Mouse (Mus musculus) cortical plate, adult 2 months (tissue): ENCODE data around the gene Tspan18. TPM values are rescaled to one million over a fixed set of nuclear protein-coding genes. Genes with fewer than 3 reads are reported as not detected.

Experiments used
- H3K27ac ChIP-seq: fragments of 200-500 bp; 2 replicates; pipeline ENCODE4 v1.5.1; 2012; ENCODE audit warnings: low read length, control low read depth, inconsistent platforms; ENCODE audit not compliant: insufficient read depth
- H3K4me1 ChIP-seq: fragments of 200-500 bp; 2 replicates; pipeline ENCODE4 v1.6.1; 2011; ENCODE audit warnings: low read length; ENCODE audit not compliant: control insufficient read depth, insufficient read depth
- H3K4me3 ChIP-seq: fragments of 200-500 bp; 2 replicates; pipeline ENCODE4 v1.5.1; 2011; ENCODE audit warnings: mild to moderate bottlenecking, low read length, control low read depth; ENCODE audit not compliant: insufficient read depth
- CTCF ChIP-seq: fragments of 200-500 bp; IDR thresholded peaks from 2 replicates; pipeline ENCODE4 v1.5.1; 2011; ENCODE audit warnings: mild to moderate bottlenecking, control low read depth, low read length; ENCODE audit not compliant: insufficient read depth; ENCODE audit errors: extremely low read depth
- POLR2A ChIP-seq: fragments of 200-500 bp; IDR thresholded peaks from 2 replicates; pipeline ENCODE4 v1.6.1; 2011; ENCODE audit warnings: mild to moderate bottlenecking, low read length, control low read depth; ENCODE audit not compliant: insufficient read depth; ENCODE audit errors: extremely low read depth
- polyA plus RNA-seq: library from polyadenylated mRNA; depleted of rRNA; stranded (reverse); fragments of >200 nt; gene quantifications from 2 replicates; pipeline ENCODE4 v1.2.3, GENCODE M21; 2012; rRNA removed

Gene Tspan18
- polyA plus RNA-seq, 1 experiment, result 1.7 TPM

DNA sequence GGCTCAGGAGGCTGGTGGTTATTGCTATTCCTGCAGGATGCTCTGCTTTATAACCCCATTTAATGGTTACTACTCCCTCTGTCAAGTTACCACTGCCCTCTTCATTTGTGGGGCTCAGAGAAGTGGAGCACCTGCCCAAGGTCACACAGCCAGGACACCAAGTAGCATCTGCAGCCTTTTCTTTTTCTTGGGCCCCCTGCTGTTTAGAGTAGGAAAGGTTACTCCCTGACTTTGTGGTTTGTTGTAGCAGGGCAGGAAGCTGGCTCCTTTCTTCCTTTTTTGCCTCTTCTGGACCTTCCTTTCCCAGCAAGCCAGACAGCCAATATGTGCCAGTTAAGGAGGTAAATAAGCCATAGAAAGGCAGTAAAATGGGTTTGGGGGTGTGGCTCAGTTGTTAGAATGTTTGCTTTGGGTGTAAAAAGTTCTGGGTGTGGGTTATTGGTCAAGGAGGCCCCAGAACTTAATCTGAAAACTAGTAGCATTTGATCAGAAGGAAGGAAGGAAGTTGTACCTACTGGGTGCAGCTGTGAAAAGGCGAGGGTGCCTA, 179.7 kb downstream of the Tspan18 start:
- Histone ChIP-seq H3K4me3 (no peak overlapping the region), H3K4me1 (no peaks in the 10 kb centered on the region), H3K27ac (no peak overlapping the region)
- TF ChIP-seq CTCF (no peak), POLR2A (no peak)

DNA sequence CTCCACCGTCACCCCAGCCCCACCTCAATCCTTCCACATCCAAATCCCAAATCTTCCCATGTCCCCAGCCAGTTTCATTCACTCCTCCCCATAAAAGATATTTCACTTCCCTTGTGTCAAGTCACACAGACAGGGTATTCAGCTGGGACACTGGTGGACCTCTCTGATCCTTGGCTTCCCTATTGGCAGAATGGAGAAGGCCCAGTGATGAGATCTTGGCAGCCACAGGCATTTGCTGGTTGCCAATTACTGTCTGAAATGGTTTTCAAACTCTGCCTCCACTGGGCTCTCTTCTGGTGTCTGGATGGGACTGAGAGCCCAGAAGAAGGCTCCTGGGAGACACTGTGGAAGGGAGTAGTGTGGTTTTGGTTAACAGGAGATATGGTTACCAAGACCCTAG, 180.5 kb downstream of the Tspan18 start:
- no peaks in the 10 kb centered on the region for H3K4me1 ChIP-seq
- TF ChIP-seq POLR2A, result no peak
- no peak for TF ChIP-seq CTCF
- H3K27ac ChIP-seq, result no peak overlapping the region
- no peak overlapping the region for H3K4me3 ChIP-seq

DNA sequence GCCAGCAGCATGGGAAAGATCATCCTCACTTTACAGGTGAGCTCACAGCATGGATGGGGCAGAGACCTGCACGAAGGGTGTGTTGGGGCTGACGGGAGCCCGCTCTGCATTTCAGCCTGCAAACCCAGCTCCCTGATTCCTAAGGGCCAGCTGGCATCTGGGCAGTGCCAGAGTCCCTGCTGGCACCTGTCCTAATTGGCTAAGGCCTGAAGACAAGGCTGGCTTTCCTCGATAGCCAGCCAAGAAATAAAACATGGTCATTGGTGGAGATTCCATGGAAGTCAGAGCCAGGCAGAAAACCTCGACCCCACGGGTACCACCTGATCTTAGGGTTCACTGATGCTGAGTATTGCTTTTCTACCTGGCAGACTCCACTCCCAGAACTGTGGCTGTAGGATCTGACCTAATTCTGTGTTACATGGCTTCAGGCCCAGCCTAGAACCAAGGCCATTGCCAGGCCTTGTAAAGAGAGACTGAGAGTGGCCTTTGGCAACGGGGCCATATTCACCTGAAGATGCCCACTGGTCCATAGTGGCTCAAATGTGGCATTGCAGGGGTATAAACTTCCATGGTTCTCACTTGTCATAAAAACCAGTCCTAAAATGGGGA, 181.3 kb downstream of the Tspan18 start:
- TF ChIP-seq CTCF (no peak), POLR2A (no peak)
- no peak overlapping the region for H3K27ac ChIP-seq
- H3K4me1 ChIP-seq, result no peaks in the 10 kb centered on the region
- no peak overlapping the region for H3K4me3 ChIP-seq

DNA sequence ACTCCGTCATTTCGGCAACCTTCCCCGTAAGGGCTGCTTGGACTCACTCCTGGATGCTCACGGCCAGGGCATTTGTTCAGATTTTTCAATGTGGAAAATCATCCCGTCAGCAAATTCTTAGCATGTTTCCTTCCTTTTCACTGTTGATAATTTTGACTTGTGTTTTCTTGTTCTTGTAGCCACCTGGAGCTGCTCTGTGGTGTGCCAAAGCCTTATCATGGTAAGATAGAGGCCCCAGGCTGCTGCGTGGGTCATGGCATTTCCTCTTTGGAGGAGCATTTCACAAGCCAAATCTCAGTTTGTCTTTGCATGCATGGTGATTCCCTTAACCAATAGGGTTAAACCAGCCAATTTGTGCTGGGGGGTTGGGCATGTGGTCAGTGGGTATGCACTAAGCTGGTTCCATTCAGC, 182.1 kb downstream of the Tspan18 start:
- no peaks in the 10 kb centered on the region for H3K4me1 ChIP-seq
- no peak overlapping the region for H3K27ac ChIP-seq
- H3K4me3 ChIP-seq, result no peak overlapping the region
- TF ChIP-seq POLR2A, result no peak
- no peak for TF ChIP-seq CTCF

Other genes starting within 250 kb of the Tspan18 start
- gene Trp53i11, start 147.0 kb downstream of the Tspan18 start, polyA plus RNA-seq, result 55.2 and 62.5 TPM in 2 replicates
- gene Cd82, start 128.6 kb upstream of the Tspan18 start, polyA plus RNA-seq, result 35.2 and 45.3 TPM in 2 replicates
- not detected in 2 replicates for gene Gm10803, start 226.1 kb upstream of the Tspan18 start, polyA plus RNA-seq